Mouse (Mus musculus) regulatory T cell (primary cell): ENCODE results near the gene Wdtc1.

Experiments
- in situ Hi-C: fragments of 300-600 bp; cut with MboI, MseI; formaldehyde crosslinking; loops from one replicate; pipeline ENCODE4 v1.15.1; 2025; ENCODE audit warnings: high pct_unique_total_duplicates

Gene Wdtc1

DNA sequence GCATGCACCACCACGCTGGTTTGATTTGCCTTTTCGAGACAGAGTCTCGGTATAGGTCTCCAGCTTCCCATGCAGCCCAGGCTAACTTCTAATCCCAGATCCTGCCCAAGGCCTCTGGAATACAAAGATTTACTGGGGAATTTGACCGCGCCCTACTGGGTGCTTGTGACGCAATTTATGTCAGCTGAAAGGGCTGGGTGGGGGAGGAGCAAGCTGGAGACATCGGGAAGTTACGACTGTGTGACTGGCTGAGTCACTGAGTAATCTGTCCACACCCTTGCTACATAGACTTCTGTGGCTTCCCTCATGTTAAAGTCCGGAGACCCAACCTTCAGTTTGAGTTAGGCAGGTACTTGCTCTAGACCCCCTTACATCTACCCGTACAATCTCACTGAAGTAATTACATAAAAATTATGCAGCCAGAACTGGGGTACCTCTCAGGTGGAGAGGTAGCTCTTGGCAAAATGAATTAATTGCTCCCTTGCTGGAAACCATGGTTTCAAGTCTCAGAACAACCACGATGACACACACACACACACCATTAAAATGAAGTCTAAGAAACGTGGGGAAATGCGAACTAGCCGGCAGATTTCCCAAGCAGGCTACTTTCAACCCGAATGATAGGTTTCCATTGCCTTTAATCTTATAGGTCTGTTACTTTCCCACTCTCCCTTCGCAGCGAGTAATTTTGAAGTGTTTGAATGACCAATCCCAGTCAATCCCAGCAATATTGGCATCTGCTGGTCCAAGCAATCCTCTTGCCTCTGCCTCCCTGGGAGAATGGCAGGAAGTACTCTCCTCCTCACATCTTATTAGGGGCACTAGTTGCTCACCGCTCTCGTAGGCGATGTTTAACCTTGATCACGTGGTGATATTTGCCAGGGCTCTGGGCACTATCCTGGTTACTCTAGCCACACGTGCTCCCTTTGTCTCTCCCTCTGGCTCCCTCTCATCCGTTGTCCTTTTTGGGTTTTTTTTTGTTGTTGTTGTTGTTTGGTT, at the start of gene Wdtc1:
Gene Wdtc1, minus strand, starts transcription at position 115 of the 999 bp plus-strand sequence.
- in situ Hi-C loops, result loop anchor here (10.0 kb wide), 1 partner anchor 779 kb away; no protein-coding TSS in a partner anchor

DNA sequence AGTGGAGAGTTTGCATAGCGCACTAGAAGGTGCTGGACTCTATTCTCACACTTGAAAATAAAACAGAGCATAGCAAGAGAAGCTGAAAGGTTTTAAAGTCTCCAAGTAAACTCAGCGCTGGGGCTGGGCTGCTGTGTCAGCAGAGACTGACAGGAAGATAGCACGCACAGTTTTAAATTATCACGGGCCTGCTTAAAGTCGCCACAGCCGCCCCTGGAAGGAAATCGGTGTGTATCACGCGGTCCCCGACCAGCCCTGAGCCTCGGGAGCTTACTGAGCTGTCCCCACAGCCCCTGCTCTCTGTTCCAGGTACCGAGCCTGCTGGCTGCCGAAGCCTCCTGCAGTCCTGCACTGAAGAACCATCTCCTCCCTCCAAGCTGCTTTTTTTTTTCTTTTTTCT, 48.7 kb upstream of the Wdtc1 start:
- in situ Hi-C loops, result no loop called here

DNA sequence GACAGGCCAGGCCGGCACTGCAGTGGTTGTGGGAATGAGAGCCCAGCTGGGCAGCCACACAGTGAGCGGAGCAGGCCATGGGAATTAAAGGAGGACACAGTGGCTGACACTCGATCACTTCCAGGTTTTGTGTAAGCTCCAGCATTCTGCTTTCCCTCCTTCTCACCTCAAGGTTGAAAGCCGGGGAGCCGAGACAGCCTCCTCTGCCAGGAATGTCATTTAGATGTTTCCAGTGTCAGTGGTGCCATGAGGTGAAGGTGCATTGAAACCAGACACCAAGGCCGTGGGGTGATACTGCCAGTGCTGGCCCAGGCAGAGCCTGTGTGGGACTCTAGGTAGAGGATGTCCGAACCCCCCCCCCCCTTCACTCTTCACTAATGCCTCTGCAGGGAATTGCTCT, 46.8 kb upstream of the Wdtc1 start:
- in situ Hi-C loops, result no loop called here

DNA sequence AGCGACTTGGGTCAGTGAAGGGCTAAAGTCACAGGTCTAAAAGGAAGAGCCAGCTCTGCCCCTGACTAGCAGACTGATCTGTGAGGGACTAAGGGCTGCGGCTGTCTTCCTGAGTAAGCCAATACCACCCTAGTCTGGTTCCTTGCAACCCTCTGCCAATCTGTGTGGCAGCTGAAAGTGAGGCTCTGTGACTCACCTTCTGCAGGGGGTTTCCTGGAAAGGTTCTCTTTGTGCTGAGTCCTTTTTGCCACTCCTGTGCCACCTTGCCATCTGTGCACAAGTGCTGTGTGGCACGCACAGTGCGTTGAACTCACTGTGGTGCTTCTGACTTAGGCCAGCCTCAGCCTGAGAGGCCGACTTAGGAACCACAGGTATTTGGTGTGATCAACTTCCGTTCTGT, 46.2 kb upstream of the Wdtc1 start:
- in situ Hi-C loops, result no loop called here

DNA sequence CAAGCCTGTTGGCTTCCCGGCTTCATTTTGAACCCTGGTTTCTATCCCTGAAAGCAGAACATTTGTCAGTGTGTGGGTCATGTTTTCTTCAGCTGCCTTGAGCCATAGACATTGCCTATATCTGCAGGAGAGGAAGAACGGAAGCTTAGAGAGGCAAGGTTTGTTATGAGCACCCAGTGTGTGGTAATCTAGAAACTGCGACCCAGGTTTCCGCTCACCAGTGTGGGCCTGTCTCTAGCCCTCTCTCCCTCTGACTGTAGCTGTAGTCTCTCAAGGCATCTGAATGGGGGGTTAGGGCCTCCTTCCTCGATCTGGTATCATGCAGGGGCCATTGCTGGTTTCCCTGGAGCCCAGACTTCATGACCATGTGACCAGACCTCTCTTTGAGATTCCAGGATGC, 45.3 kb upstream of the Wdtc1 start:
- in situ Hi-C loops, result no loop called here

DNA sequence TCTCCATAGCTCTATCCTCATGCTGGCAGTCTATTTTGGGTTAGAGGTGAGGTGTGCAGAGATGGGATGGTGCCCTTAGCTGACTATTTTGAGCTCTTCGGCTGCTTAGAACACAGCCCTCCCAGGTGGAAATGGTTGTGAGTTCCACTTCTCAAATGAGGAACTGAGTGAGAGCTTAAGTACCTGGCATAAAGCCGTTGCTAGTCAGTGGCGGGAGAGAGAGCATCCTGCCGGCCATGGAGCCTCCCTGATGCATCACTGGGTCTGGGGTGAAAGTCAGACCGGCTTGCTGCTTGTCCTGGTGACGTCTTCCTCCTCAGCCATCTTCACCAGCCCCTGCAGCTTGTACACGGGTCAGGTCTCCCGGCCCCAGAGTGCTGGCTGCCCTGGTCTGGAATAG, 44.7 kb upstream of the Wdtc1 start:
- in situ Hi-C loops, result no loop called here

DNA sequence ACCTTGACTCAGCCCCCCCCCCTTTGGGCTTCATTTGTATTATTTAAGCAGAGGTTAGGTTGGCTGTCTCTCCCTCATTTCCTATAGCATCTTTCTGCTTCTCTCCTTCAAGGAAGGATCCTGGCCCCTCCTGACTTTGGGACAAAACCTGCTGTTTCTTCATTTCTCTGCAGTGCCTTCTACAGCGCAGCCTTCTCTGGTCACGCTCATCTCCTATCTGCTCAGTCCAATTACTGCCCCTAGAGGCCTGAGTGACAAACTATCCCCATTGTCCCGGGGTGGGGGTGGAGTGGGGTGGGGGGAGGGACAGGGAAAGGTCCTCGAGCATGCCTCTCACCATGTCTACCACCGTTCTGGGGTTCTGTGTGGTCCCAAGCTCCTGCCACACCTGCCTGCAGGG, 44.0 kb upstream of the Wdtc1 start:
- in situ Hi-C loops, result no loop called here

DNA sequence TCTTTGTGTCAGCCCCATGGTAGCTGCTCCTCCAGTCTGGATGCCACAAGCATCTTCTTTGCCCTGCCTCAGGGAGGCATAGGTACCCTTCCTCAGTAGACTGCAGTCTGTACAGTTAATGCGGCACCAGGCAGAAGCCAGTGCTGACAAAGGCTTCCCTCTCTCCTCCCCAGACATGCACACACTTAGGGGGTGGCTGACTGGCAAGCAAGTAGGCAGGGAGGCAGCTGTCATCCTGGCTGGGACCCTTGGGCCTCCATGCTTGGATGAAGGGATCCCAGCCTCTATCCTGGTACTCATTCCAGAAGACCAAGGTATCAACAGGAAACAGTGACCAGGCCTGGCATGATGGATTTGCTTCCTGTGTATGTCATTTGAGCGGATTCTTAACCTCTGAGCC, 42.8 kb upstream of the Wdtc1 start:
- in situ Hi-C loops, result no loop called here

DNA sequence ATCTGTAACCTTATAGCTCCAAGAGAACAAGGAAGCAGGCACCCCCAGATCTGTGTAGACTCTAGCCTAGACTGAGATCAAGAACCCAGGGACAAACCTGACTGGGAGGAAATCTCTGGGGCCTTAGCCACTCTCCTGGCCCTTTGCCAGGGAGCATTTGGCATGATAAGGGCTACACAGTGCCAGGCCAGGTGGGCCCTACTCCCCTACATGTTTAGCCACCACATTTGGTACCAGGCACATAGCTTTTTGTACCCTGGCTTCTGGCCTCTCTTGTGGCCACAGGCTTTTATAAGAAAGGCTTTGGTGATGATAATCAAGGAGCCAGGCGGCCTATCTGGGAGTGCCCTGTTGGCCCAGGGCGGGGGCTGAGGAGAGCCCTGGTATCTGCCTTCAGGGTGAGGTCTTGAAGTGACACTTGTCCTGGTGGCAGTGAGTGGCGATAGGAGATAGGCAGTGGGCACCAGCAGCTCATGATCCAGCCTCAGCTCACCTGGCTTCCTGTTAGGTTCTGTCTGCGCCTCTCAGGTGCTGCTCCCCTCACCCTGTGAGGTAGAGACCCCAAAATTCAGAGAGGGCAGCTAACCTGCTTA, 41.8 kb upstream of the Wdtc1 start:
- in situ Hi-C loops, result no loop called here

DNA sequence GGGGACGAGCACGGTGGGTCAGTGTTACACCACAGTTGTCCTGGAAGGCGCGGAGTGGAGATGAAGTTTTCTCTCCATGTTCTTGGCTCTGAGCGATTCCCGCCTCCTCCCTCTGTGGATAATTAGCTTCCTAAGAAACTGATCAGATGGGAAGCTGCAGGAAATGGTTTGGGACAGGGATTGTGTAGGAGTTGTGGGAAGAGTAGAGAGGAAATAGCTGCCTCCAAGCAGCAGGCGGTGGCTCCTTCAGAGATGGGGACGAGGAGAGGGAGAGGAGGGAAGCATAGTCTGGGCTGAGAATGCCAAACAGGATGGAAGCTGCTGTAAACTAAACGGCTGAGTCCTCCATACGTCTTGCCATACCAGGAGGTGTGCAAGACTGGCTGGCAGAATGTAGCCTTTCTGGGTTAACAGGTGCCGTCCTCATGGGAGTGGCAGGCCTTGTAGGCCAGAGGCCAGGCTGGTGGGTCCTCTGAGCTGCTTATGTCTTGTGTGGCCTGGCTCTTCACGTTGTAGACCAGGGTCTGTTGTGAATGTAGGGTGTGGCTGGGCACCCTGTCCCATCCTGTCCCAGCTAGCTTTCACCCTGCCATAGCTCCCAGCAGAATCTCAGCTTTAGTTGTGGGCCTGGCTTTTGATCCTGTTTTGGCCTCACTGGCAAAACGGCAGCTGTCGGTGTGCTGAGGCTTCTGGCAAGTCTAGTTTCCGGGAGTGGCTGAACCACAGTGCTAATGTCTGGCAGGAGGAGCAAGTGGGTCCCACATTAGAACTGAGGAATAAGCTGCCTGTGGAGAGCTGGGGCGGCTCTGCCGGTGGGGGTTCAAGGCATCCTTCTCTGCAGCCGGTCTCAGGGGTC, 38.1 kb upstream of the Wdtc1 start:
- in situ Hi-C loops, result no loop called here

DNA sequence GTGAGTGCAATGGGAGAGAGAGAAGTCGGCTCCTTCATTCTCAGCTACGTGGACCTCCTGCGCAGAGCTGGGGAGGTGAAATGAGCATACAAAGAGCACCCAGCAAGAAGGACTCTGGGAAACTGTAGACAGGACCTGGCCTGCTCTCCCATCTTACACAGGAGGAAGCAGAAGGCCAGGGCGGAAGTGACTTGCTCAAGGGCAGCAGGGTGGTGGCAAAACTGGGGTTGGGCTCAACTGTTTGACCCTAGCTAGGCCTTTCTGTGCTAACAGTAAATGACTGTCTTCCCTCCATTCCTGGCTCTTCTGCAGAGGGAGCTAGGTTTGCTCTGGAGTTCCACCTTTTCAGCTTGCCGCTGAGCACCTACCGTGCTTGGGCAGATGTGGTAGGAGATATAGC, 37.3 kb upstream of the Wdtc1 start:
- in situ Hi-C loops, result no loop called here

DNA sequence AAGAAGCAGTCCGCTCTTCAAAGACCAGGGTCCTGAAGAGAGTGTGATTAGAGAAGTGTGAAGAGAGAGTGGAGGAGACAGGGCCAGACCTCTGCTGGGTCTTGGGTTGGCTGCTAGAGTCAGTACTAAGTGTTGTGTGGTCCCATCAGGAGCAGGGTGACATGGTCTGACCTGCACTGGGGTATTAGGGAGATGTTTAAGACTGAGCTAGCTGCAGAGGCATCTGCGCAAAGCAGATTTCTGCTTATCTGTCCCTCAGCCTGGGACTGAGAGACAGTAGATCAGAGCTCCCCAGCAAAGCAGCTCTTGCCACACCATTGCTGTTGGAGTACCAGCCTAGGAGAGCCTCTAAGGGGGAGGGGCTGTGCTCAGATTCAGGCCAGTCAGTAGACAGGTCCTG, 36.8 kb upstream of the Wdtc1 start:
- in situ Hi-C loops, result no loop called here

DNA sequence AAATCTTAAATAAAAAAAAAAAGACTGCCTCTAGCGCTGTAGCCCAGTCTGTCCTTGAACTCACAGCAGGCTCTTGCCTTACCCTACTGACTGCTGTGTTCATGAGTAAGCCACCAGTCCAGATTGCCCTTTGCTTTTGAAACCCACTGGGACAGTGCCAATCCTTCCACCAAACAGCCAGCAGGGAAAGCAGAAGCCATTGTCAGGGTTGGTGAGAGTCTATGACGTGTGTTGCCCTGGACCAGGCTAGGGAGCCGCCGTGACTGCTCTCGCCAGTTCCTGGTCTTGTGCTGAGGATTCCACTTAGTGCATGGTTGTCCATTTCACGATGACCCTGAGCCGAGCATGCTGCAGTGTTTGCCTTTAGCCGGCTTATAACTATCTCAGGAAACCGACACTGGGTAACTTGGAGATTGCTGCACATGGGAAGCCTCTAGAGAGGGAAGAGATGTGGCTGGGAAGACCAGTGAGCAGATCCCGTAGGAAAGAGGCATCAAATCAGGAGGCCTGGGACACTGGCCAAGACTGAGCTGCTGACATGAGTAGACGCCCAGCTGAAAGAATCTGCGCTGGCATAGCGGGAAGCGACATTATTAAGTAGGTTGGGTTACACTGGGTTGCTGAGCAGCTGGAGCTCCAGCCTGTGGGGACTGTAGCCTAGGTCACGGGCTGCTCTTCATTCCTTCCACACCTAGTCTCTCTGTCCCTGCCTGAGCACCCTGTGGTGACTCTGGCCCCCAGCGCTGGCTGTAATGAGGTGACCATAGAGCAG, 35.7 kb upstream of the Wdtc1 start:
- in situ Hi-C loops, result no loop called here

DNA sequence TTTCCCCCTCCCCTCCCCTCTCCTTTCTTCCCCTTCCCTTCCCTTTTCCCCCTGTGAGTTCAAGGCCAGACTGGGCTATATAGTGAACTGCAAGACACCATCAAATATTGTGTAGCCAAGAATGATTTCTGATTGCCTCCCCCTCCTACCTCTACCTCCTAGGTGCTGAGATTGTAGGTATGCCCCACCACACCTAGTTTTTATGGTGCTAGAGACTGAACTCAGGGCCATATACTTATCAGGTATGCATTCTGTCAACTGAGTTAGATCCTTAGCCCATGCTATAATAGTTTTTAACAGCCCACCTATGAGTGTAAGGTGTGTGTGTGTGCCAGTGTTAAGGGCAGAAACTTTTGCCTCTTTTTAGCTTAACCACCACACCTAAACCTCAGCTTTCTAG, 33.8 kb upstream of the Wdtc1 start:
- in situ Hi-C loops, result no loop called here

DNA sequence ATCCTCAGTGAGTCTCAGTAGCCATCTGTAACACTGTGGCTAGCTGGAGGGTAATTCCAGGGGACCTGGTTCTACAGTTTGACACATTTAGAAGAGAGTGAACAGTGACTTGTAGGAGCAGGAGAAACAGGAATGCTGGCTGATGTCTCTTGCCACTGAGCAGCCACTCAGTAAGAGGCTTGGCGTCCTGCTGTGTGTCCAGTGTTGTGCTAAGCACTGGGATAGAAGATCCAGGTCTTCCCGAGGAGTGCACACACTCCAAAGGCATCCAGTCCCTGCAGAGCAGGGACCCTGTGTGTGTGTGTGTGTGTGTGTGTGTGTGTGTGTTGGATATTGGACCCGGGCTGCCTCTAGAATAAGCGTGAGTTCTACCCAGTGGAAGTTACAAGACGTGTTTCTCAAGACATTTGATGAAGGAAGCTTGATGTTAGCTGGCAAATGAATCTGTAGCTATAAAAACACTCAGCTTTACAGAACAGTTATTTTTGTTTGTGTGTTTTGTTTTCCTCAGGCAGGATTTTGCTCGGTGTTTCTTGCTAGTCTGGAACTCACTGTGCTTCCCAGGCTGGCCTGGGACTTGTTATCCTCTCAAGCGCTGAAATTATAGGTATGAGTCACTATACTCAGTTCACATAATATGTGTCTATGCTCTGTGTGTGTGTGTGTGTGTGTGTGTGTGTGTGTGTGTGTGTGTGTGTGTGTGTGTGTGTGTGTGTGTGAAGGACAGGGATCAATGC, 32.9 kb upstream of the Wdtc1 start:
- in situ Hi-C loops, result no loop called here

DNA sequence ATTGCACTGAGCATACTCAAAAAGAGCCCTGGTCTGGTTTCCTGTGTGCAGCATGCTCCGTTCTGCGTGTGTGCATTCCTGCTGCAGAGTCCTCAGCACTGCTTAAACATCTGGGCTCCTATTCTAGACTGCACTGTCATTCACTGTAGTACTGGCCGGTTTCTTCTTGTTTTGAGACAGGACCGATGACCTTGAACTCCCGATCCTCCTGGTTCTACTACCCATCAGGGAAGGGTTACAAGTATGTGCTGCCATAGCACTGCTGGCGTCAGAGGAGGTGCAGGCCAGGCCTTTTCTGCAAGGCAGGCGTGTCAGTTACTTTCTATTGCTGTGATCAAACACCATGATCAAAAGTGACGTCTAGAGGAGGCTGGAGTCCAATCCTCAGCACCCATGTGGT, 27.9 kb upstream of the Wdtc1 start:
- in situ Hi-C loops, result no loop called here

DNA sequence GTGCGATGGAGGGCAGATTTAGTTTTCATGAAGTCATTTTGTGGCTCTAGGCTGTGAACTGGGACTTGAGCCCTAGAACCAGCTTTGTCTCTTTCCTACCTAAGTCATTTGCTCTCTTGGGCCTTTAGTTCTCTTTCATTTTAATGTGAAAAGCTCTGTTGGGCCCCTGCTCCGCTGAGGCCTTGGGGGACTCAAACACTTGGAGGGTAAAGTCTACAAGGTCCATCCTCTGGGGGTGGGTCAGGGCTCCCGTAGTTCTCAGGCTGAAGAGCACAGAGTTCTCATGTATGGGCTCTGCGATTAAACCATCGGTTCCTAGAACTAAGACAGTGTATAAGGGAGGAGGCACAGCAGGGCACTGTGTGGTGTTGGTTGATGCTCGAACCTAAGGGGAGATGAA, 27.3 kb upstream of the Wdtc1 start:
- in situ Hi-C loops, result no loop called here

DNA sequence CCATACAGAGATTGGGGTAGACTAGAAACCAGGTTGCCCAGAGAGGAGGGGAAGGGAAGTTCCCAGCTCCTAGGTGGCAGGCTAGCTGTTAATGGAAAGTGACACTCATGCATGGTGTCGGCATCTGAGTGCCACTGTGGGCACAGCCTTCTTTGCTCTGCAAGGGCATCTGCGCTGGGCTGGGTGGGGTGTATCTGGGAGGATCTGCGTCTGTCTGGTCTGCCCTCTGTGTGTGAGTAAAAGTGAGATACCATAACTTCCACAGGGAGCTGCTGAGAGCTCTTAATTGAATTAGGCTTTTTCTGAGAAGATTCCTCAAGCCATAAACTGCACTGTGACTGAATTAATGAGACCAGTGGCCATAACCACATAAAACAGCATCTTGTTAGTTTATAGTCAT, 26.6 kb upstream of the Wdtc1 start:
- in situ Hi-C loops, result no loop called here

DNA sequence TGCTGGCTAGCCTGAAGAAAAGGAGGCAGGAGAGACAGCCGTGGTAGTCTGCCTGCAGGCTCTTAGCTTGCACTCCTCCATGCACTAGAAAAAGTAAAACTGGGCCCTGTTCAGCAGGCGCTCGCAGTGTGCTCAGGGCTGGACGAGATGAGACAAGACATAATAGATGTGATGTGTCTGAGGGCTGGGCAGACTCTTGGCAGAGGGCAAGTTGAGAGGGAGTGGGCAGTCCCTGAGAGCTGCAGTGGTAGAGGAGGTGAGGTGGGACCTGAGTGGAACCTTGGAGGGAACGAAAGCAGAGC, 25.7 kb upstream of the Wdtc1 start:
- in situ Hi-C loops, result no loop called here

DNA sequence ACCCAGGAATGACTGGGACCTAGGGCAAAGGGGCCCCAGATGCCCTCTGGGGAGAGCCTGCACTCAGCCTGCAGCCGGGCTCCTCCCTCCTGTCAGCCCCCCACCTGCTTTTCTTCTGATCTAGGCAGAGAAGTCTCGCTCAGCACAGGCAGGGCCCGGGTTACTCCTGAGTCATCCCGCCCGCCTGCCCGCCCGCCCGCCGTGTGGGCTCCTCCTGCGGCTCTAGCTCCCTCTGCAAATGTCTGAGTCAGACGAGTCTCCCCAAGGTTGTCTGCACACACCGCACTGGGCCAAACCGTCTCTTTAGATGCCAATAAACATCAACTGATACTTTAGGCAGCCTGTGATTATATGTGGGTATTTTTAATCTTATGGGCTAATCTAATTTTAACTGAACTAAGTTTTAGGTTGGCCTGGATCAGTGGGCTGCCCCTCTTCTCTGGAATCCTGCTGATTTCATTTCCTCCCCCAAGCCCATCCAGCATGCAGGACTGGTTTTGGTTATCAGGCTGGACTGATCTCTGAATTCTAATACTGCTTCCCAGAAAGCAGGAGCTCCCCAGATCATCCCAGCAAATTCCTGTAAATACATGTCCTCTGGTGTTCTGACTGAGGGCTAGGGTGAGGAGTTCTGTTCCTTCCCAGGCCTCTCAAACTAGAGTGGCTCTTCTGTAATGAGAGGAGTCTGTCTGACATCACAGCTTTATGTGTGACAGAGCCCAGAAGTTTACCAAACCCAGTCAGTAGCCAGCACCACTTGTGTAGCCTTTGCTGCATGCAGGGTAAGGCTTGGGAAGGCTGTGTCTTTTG, 25.2 kb upstream of the Wdtc1 start:
- in situ Hi-C loops, result no loop called here
